ENCODE assay signal across 8 mouse cellular contexts in genomic region chr7:142537879-142538278, GRCm38 (mm10). TPM values are rescaled to one million over a fixed set of nuclear protein-coding genes. Genes with fewer than 3 reads are reported as not detected.
DNase-seq lines count a peak whose midpoint lies in the region; ATAC-seq lines count a peak whose summit lies in the region.

No protein-coding gene starts in this region.

- H3K27ac ChIP-seq in kidney, embryonic 14.5 days (ENCODE audit: low read depth, low read length): peak overlapping the region; percentile 89
- H3K27ac ChIP-seq in liver, embryonic 12.5 days: peak overlapping the region; percentile 78
- peak overlapping the region; percentile 80 for H3K27ac ChIP-seq in neural tube, embryonic 11.5 days (ENCODE audit: low read depth, low read length)

- peak overlapping the region; percentile 40; the same call in 1 of the 2 replicates for H3K9ac ChIP-seq in kidney, embryonic 14.5 days (ENCODE audit: low read depth, low read length)
- H3K9ac ChIP-seq in liver, embryonic 12.5 days: 0 out of 2 replicates have a peak overlapping the region, but pooled peaks have one; percentile 29
- H3K9ac ChIP-seq in neural tube, embryonic 11.5 days (ENCODE audit: low read length): no peak overlapping the region

- H3K4me3 ChIP-seq in kidney, embryonic 14.5 days (ENCODE audit: low read length): no peak overlapping the region
- no peak overlapping the region for H3K4me3 ChIP-seq in liver, embryonic 12.5 days
- no peak overlapping the region for H3K4me3 ChIP-seq in neural tube, embryonic 11.5 days (ENCODE audit: low read depth, low read length)

- no peak overlapping the region for H3K4me2 ChIP-seq in kidney, embryonic 14.5 days (replicated peaks; ENCODE audit: low read depth, low read length)
- H3K4me2 ChIP-seq in liver, embryonic 12.5 days: peak overlapping the region; percentile 17; the same call in 1 of the 2 replicates
- no peak overlapping the region for H3K4me2 ChIP-seq in neural tube, embryonic 11.5 days (ENCODE audit: low read depth)

- H3K4me1 ChIP-seq in kidney, embryonic 14.5 days (ENCODE audit: control insufficient read depth, insufficient read depth, low read length): peaks cover 62% of the 10 kb centered on the region
- H3K4me1 ChIP-seq in liver, embryonic 12.5 days: peaks cover 76% of the 10 kb centered on the region
- peaks cover 46% of the 10 kb centered on the region for H3K4me1 ChIP-seq in neural tube, embryonic 11.5 days (ENCODE audit: control insufficient read depth, insufficient read depth, low read length)

- H3K36me3 ChIP-seq in kidney, embryonic 14.5 days (ENCODE audit: control insufficient read depth, insufficient read depth, low read length): peaks cover 9% of the 10 kb centered on the region; the same call in 1 of the 2 replicates
- H3K36me3 ChIP-seq in liver, embryonic 12.5 days: peaks cover 55% of the 10 kb centered on the region
- H3K36me3 ChIP-seq in neural tube, embryonic 11.5 days (ENCODE audit: control insufficient read depth, insufficient read depth, low read length): no peaks in the 10 kb centered on the region; the same call in 1 of the 2 replicates

- H3K27me3 ChIP-seq in kidney, embryonic 14.5 days (ENCODE audit: control insufficient read depth, insufficient read depth, low read length): no peaks in the 10 kb centered on the region
- no peaks in the 10 kb centered on the region for H3K27me3 ChIP-seq in liver, embryonic 12.5 days (replicated peaks)
- no peaks in the 10 kb centered on the region for H3K27me3 ChIP-seq in neural tube, embryonic 11.5 days (ENCODE audit: control insufficient read depth, insufficient read depth, low read length)

- peak; percentile 58 to 84 for DNase-seq in gastrocnemius, postnatal 4 days (ENCODE audit: low spot score in 2 of 2)
- no peak for DNase-seq in gastrocnemius, adult 8-10 months (ENCODE audit: low spot score in 2 of 2)
- DNase-seq in cerebellum, postnatal 25 days: peak; percentile 78 to 88
- DNase-seq in heart, adult 18-20 months: peak; percentile 45 to 82
- DNase-seq in neural tube, embryonic 11.5 days (ENCODE audit: low spot score): peak; percentile 90
- peak; percentile 2 for DNase-seq in telencephalon, adult 2 months (ENCODE audit: low read depth, low spot score)

- ATAC-seq in kidney, embryonic 14.5 days (ENCODE audit: low FRiP score, low TSS enrichment): peak; percentile 64
- ATAC-seq in liver, embryonic 12.5 days: peak; percentile 29; the same call in 1 of the 2 replicates
- 0 out of 2 replicates have a peak, but pooled peaks have one; percentile 40 for ATAC-seq in neural tube, embryonic 11.5 days (ENCODE audit: insufficient read depth, low FRiP score, low TSS enrichment)

- H3K9me3 ChIP-seq in kidney, embryonic 14.5 days (ENCODE audit: control insufficient read depth, low read length): no peaks in the 10 kb centered on the region
- no peaks in the 10 kb centered on the region for H3K9me3 ChIP-seq in liver, embryonic 12.5 days (replicated peaks)
- no peaks in the 10 kb centered on the region for H3K9me3 ChIP-seq in neural tube, embryonic 11.5 days (ENCODE audit: control insufficient read depth, low read length)

- WGBS in kidney, embryonic 14.5 days: 5% methylated on average over 6 of the region's 6 CpGs
- WGBS in liver, embryonic 12.5 days (ENCODE audit: insufficient replicate concordance): 16% methylated on average over 6 of the region's 6 CpGs
- 7% methylated on average over 6 of the region's 6 CpGs for WGBS in neural tube, embryonic 11.5 days

RNA-seq across cellular contexts. Expression of gene Mrpl23, which starts 5.4 kb away (rescaled TPM):
- total RNA-seq in gastrocnemius, postnatal 4 days (2021): 1 to 10 TPM; 6.3 to 9.4 TPM
- 1 to 10 TPM; 1.0 to 5.1 (median 3.1) TPM for total RNA-seq in gastrocnemius, adult 8-10 months (2022)
- 10 to 100 TPM; 12.2 to 29.0 TPM for total RNA-seq in heart, adult 18-20 months (2021)
- 30.3 and 33.4 TPM in 2 replicates for polyA plus RNA-seq in kidney, embryonic 14.5 days (2014; fragmentation: Nextera tagmentation; extraction: Ambion mirVana)
- 10.4 and 14.4 TPM in 2 replicates for polyA plus RNA-seq in liver, embryonic 12.5 days (2016; fragmentation: Nextera tagmentation; extraction: Ambion mirVana)
- 10.6 and 20.0 TPM in 2 replicates for polyA plus RNA-seq in neural tube, embryonic 11.5 days (2014; fragmentation: Nextera tagmentation; extraction: Ambion mirVana)

RNA-seq across cellular contexts. Expression of gene Tnnt3, which starts 39.2 kb away (rescaled TPM):
- over 10,000 TPM in 1 of 2 experiments, 1,000 to 10,000 TPM in 1; 9,881 to 10,830 TPM for total RNA-seq in gastrocnemius, postnatal 4 days (2021)
- total RNA-seq in gastrocnemius, adult 8-10 months (2022): over 10,000 TPM; 31,851 to 38,724 (median 35,835) TPM
- under 1 TPM in 1 of 2 experiments, not detected in 1; 0.67 TPM for total RNA-seq in heart, adult 18-20 months (2021)
- polyA plus RNA-seq in kidney, embryonic 14.5 days (2014; fragmentation: Nextera tagmentation; extraction: Ambion mirVana): 3.2 and 3.5 TPM in 2 replicates
- polyA plus RNA-seq in liver, embryonic 12.5 days (2016; fragmentation: Nextera tagmentation; extraction: Ambion mirVana): 0.51 TPM in 1 of 2 replicates, not detected in the other
- polyA plus RNA-seq in neural tube, embryonic 11.5 days (2014; fragmentation: Nextera tagmentation; extraction: Ambion mirVana): 6.5 and 9.2 TPM in 2 replicates

Comparison
In these comparisons a context has a peak if more than half of its experiments do, and no peak if none do; other contexts are left out.
1. DNase-seq: peak in gastrocnemius, postnatal 4 days (2 of 2), cerebellum, postnatal 25 days (2 of 2), heart, adult 18-20 months (2 of 2), neural tube, embryonic 11.5 days (single experiment) and telencephalon, adult 2 months (single experiment); none in gastrocnemius, adult 8-10 months (0 of 2).
2. RNA of gene Tnnt3, which starts 39.2 kb away (total RNA-seq): 31,851 to 38,724 TPM in gastrocnemius, adult 8-10 months and 9,881 to 10,830 TPM in gastrocnemius, postnatal 4 days; 0.67 TPM in heart, adult 18-20 months; every median in the first group is over 1,000 times any median in the second.
3. Peak in every context shown above with its lines, with median percentiles within 50 percentile points of each other: ATAC-seq and H3K27ac ChIP-seq.